Mouse (Mus musculus) MEL (cell line): ENCODE results near the gene Ino80d. TPM values are rescaled to one million over a fixed set of nuclear protein-coding genes. Genes with fewer than 3 reads are reported as not detected.

Source experiments
- DNase-seq: peaks from one replicate; pipeline ENCODE4 v3.0.0; 2011; ENCODE audit warnings: low read depth, low spot score
- H3K27ac ChIP-seq: 2 replicates; pipeline ENCODE4 v1.5.1; 2012; ENCODE audit warnings: low read depth, mild to moderate bottlenecking, control low read depth, low read length, moderate library complexity; ENCODE audit not compliant: control insufficient read depth
- H3K27me3 ChIP-seq, 2 experiments: fragments of 150-350 bp in 1 of 2; sonication (generic) in 1 of 2; 2 replicates each; pipeline ENCODE4 v1.6.1; 2012; ENCODE audit warnings: low read length in 2 of 2, mild to moderate bottlenecking in 2 of 2, improper control_type of control experiment in 1 of 2, moderate library complexity in 1 of 2; ENCODE audit not compliant: insufficient read depth in 2 of 2, control insufficient read depth in 1 of 2
- H3K36me3 ChIP-seq, 2 experiments: 2 replicates each; pipeline ENCODE4 v1.6.1; 2012 to 2014; ENCODE audit warnings: low read length in 2 of 2, improper control_type of control experiment in 1 of 2, inconsistent platforms in 1 of 2, mild to moderate bottlenecking in 1 of 2; ENCODE audit not compliant: insufficient read depth in 2 of 2, control insufficient read depth in 1 of 2
- H3K4me1 ChIP-seq, 2 experiments: fragments of 150-350 bp in 1 of 2; sonication (generic) in 1 of 2; 2 replicates each; pipeline ENCODE4 v1.6.1; 2012; ENCODE audit warnings: low read length in 2 of 2, improper control_type of control experiment in 1 of 2, mild to moderate bottlenecking in 1 of 2; ENCODE audit not compliant: insufficient read depth in 2 of 2, control insufficient read depth in 1 of 2
- H3K4me3 ChIP-seq, 2 experiments: fragments of 150-350 bp in 1 of 2; sonication (generic) in 1 of 2; 2 replicates each; pipeline ENCODE4 v1.5.1; 2012; ENCODE audit warnings: low read depth in 2 of 2, low read length in 2 of 2, mild to moderate bottlenecking in 2 of 2, moderate library complexity in 2 of 2, control low read depth in 1 of 2, improper control_type of control experiment in 1 of 2; ENCODE audit not compliant: control insufficient read depth in 1 of 2, insufficient read depth in 1 of 2
- H3K79me2 ChIP-seq: 2 replicates; pipeline ENCODE4 v1.6.1; 2012; ENCODE audit warnings: mild to moderate bottlenecking, low read length, moderate library complexity; ENCODE audit not compliant: control insufficient read depth, poor library complexity, insufficient read depth
- H3K9ac ChIP-seq: 2 replicates; pipeline ENCODE4 v1.6.1; 2012; ENCODE audit warnings: low read depth, mild to moderate bottlenecking, control low read depth, low read length, moderate library complexity; ENCODE audit not compliant: control insufficient read depth, poor library complexity, severe bottlenecking
- H3K9me3 ChIP-seq: fragments of 150-350 bp; sonication (generic); replicated peaks from 2 replicates; pipeline ENCODE4 v1.6.1; 2012; ENCODE audit warnings: mild to moderate bottlenecking, low read length, improper control_type of control experiment, moderate library complexity; ENCODE audit not compliant: insufficient read depth
- CHD2 ChIP-seq: IDR thresholded peaks from 2 replicates; pipeline ENCODE4 v1.6.1; 2011; ENCODE audit warnings: low read length, improper control_type of control experiment
- CTCF ChIP-seq, 3 experiments: IDR thresholded peaks in 2 of 3; conservative IDR thresholded peaks in 1 of 3; 2 replicates each; pipeline ENCODE4 v1.5.1; 2011 to 2012; ENCODE audit warnings: low read length in 3 of 3, low read depth in 2 of 3, mild to moderate bottlenecking in 2 of 3, improper control_type of control experiment in 1 of 3, inconsistent platforms in 1 of 3, mixed read lengths in 1 of 3, moderate library complexity in 1 of 3; ENCODE audit not compliant: control insufficient read depth in 1 of 3, insufficient read depth in 1 of 3, poor library complexity in 1 of 3, severe bottlenecking in 1 of 3
- EP300 ChIP-seq, 2 experiments: IDR thresholded peaks; 2 replicates each; pipeline ENCODE4 v1.6.1; 2011; ENCODE audit warnings: improper control_type of control experiment in 2 of 2, low read length in 2 of 2, low read depth in 1 of 2, mild to moderate bottlenecking in 1 of 2
- GABPA ChIP-seq: IDR thresholded peaks from 2 replicates; pipeline ENCODE4 v1.6.1; 2012; ENCODE audit warnings: low read depth, mild to moderate bottlenecking, inconsistent platforms, low read length, improper control_type of control experiment, moderate library complexity
- GATA1 ChIP-seq: IDR thresholded peaks from 2 replicates; pipeline ENCODE4 v1.6.1; 2011; ENCODE audit warnings: low read depth, low read length, improper control_type of control experiment
- HCFC1 ChIP-seq: IDR thresholded peaks from 2 replicates; pipeline ENCODE4 v1.6.1; 2012; ENCODE audit warnings: low read depth, mild to moderate bottlenecking, inconsistent platforms, low read length, improper control_type of control experiment, moderate library complexity
- JUND ChIP-seq: IDR thresholded peaks from 2 replicates; pipeline ENCODE4 v1.6.1; 2011; ENCODE audit warnings: low read depth, mild to moderate bottlenecking, improper control_type of control experiment, low read length
- MAX ChIP-seq: IDR thresholded peaks from 2 replicates; pipeline ENCODE4 v1.6.1; 2011; ENCODE audit warnings: low read length, improper control_type of control experiment
- MEF2A ChIP-seq: IDR thresholded peaks from 2 replicates; pipeline ENCODE4 v1.6.1; 2014; ENCODE audit warnings: low read depth, mild to moderate bottlenecking, inconsistent platforms, low read length, improper control_type of control experiment; ENCODE audit not compliant: poor library complexity, insufficient replicate concordance, severe bottlenecking; ENCODE audit errors: extremely low read depth
- MXI1 ChIP-seq: IDR thresholded peaks from 2 replicates; pipeline ENCODE4 v1.6.1; 2011; ENCODE audit warnings: mild to moderate bottlenecking, low read depth, low read length, improper control_type of control experiment
- MYB ChIP-seq: IDR thresholded peaks from 2 replicates; pipeline ENCODE4 v1.6.1; 2011; ENCODE audit warnings: mild to moderate bottlenecking, low read depth, low read length, improper control_type of control experiment
- NELFE ChIP-seq: IDR thresholded peaks from 2 replicates; pipeline ENCODE4 v1.6.1; 2011; ENCODE audit warnings: low read depth, low read length, improper control_type of control experiment
- NRF1 ChIP-seq: IDR thresholded peaks from 2 replicates; pipeline ENCODE4 v1.6.1; 2014; ENCODE audit warnings: low read depth, mild to moderate bottlenecking, inconsistent platforms, low read length, improper control_type of control experiment, moderate library complexity; ENCODE audit not compliant: poor library complexity, insufficient read depth, severe bottlenecking
- POLR2AphosphoS2 ChIP-seq: IDR thresholded peaks from 2 replicates; pipeline ENCODE4 v1.6.1; 2011; ENCODE audit warnings: low read length, improper control_type of control experiment
- RCOR1 ChIP-seq: IDR thresholded peaks from 2 replicates; pipeline ENCODE4 v1.6.1; 2012; ENCODE audit warnings: low read depth, mild to moderate bottlenecking, inconsistent platforms, low read length, improper control_type of control experiment
- TBP ChIP-seq: IDR thresholded peaks from 2 replicates; pipeline ENCODE4 v1.8.0; 2011; ENCODE audit warnings: low read depth, low read length, improper control_type of control experiment
- ZC3H11A ChIP-seq: IDR thresholded peaks from 2 replicates; pipeline ENCODE4 v1.6.1; 2012; ENCODE audit warnings: low read depth, mild to moderate bottlenecking, inconsistent platforms, low read length, improper control_type of control experiment
- ZNF384 ChIP-seq: IDR thresholded peaks from 2 replicates; pipeline ENCODE4 v1.6.1; 2012; ENCODE audit warnings: low read depth, mild to moderate bottlenecking, inconsistent platforms, low read length, improper control_type of control experiment
- polyA plus RNA-seq, 2 experiments: library from polyadenylated mRNA; stranded (reverse) in 1 of 2; unstranded in 1 of 2; fragments of >175 nt in 1 of 2; fragments of >200 nt in 1 of 2; gene quantifications; 2 replicates each; pipeline versions ENCODE4 v1.2.1 to v1.2.4; 2012; ENCODE audit warnings: low replicate concordance in 2 of 2, low read depth in 1 of 2; ENCODE audit not compliant: insufficient read length in 2 of 2, insufficient read depth in 1 of 2, missing spikeins in 1 of 2
- total RNA-seq: library from RNA; depleted of rRNA; stranded (reverse); fragments of 300-350 nt; gene quantifications from 2 replicates; pipeline ENCODE4 v1.2.3, GENCODE M21; 2012

Gene Ino80d
- total and polyA plus RNA-seq, 3 experiments, result 4.0 to 5.8 TPM; not detected in 1

- H3K27ac ChIP-seq, result peak overlapping the region; percentile 41
- DNase-seq, result peak; percentile 50
Observed at GRCm38 (mm10) chr1:63115540-63115939, 1.1 kb upstream of the Ino80d start.

GRCm38 (mm10) chr1:63115096-63115495 is 629 bp upstream of the Ino80d start:
- Histone ChIP-seq H3K9me3 (no peaks in the 10 kb centered on the region), H3K79me2 (peaks cover 60% of the 10 kb centered on the region), H3K4me3 (peak overlapping the region; percentile 88 to 95), H3K27ac (peak overlapping the region; percentile 98), H3K9ac (peak overlapping the region; percentile 99), H3K36me3 (peaks cover 0 to 29% of the 10 kb centered on the region in 2 experiments; a peak in 3 of 4 replicates), H3K4me1 (peaks cover 13 to 21% of the 10 kb centered on the region in 2 experiments), H3K27me3 (no peaks in the 10 kb centered on the region)
- TF ChIP-seq RCOR1 (no peak), HCFC1 (no peak), NRF1 (no peak), EP300 (IDR thresholded peaks at IDR 0.05; ENCODE audit: low read depth in 1 of 2, low read length in 2 of 2) (0 out of 4 replicates have a peak, but pooled peaks of 1 of the 2 experiments have one; percentile 8), ZNF384 (peak; percentile 7; the same call in 1 of the 2 replicates), NELFE (no peak; the same call in 1 of the 2 replicates), CTCF (IDR thresholded peaks at IDR 0.05 in 2 of 3, conservative IDR thresholded peaks at IDR 0.05 in 1 of 3; ENCODE audit: control insufficient read depth in 1 of 3, insufficient read depth in 1 of 3, low read depth in 2 of 3, low read length in 3 of 3, poor library complexity in 1 of 3, severe bottlenecking in 1 of 3) (no peak), JUND (no peak), TBP (0 out of 2 replicates have a peak, but pooled peaks have one; percentile 6), MYB (no peak), CHD2 (no peak), MEF2A (no peak)
- DNase-seq, result peak; percentile 54

More at GRCm38 (mm10) chr1:63115540-63115939, 1.1 kb upstream of the Ino80d start:
- TF ChIP-seq EP300 (IDR thresholded peaks at IDR 0.05; ENCODE audit: low read depth in 1 of 2, low read length in 2 of 2) (no peak), MAX (0 out of 2 replicates have a peak, but pooled peaks have one; percentile 14), GATA1 (no peak), ZNF384 (peak; percentile 23; the same call in 1 of the 2 replicates), POLR2AphosphoS2 (no peak), MXI1 (peak; percentile 62), GABPA (no peak), MEF2A (no peak), ZC3H11A (no peak)
- H3K9ac ChIP-seq, result peak overlapping the region; percentile 99
- peaks cover 56% of the 10 kb centered on the region for H3K79me2 ChIP-seq
- H3K27me3 ChIP-seq, result no peaks in the 10 kb centered on the region
- peaks cover 18 to 26% of the 10 kb centered on the region in 2 experiments for H3K4me1 ChIP-seq
- H3K36me3 ChIP-seq, result peaks cover 0 to 33% of the 10 kb centered on the region in 2 experiments; a peak in 2 of 4 replicates
- peak overlapping the region; percentile 88 to 95 for H3K4me3 ChIP-seq
- no peaks in the 10 kb centered on the region for H3K9me3 ChIP-seq
